Mouse (Mus musculus): ENCODE measurements at regions not wholly inside any gene's neighbourhood (a gene's known extent, or its start where the extent isn't known, plus 50 kb on each side); places are given as distances from the start of the nearest gene placed in this dataset.
"Not testable (repeated sequence)": the region's sequence is repeated elsewhere in the genome, so short reads cannot be mapped to it uniquely, and the experiment has no call there.

DNA sequence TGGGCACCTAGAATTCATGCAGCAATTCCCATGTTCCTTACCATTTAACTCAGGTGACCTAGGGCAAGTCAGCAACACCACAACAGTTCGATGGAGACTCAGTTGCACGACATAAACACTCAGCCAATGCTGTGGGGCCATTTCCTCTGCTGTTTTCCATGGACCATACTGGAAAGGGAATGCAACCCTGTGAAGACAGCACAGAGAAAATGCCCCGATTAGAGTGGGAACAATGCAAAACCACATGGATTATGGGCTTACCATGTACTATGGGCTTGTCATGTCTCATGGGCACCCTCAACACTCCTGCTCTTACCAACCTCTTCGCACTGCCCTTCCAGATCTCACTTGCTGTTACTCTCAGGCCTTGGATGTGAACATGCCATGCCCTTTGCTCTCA, 207.6 kb downstream of the Snurf start:
- not testable (repeated sequence) for DNase-seq

DNA sequence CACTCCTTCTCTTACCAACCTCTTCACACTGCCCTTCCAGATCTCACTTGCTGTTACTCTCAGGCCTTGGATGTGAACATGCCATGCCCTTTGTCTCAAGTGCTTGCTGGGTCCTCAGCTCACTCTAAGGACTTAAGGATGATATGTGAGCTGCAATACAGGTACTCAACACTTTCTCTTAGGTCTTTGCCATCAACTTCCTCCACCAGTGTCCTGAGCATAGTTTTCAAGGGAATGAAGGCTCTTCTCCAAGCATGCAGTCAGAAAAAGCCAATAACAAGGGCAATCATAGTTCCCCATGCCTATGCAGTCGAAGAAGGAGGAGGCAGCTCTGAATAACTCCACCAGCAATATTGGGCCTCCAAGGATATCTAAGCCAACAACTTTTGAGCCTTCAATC, 235.1 kb downstream of the Snurf start:
- not testable (repeated sequence) for DNase-seq

DNA sequence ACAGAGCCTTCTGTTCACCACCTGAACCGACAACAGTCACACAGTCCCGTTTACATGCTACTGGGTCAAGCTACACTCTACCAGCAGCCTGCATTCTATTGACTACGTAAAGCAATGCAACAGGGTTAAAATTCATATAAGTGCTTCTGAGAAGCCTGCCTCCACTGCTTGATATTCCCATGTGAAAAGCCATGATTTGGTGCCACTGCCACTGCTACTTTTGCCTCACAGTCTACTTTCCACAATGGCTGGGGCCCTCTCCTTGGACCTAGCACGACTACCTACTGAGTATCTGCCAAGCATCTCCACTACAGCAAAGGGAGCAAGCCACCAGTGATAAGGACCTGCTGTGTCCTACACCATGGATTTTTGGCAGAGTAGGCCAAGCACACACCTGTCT, 236.2 kb downstream of the Snurf start:
- DNase-seq: not testable (repeated sequence)

DNA sequence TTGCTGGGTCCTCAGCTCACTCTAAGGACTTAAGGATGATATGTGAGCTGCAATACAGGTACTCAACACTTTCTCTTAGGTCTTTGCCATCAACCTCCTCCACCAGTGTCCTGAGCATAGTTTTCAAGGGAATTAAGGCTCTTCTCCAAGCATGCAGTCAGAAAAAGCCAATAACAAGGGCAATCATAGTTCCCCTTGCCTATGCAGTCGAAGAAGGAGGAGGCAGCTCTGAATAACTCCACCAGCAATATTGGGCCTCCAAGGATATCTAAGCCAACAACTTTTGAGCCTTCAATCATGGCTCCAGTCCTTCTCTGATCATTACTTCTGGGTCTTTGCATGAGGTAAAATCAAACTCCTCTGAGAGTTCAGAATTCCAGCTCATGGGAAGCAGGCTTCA, 237.5 kb downstream of the Snurf start:
- peak; percentile 6 for DNase-seq
